Mouse (Mus musculus): ENCODE results near the gene Aurka. TPM values are rescaled to one million over a fixed set of nuclear protein-coding genes. Genes with fewer than 3 reads are reported as not detected.
A peak's percentile ranks its signal among the peaks of the same experiment; 100 is the strongest.

The Aurka gene
- total and polyA plus RNA-seq, 2 experiments from 2014 or later = 5.9 to 7.6 TPM

DNA sequence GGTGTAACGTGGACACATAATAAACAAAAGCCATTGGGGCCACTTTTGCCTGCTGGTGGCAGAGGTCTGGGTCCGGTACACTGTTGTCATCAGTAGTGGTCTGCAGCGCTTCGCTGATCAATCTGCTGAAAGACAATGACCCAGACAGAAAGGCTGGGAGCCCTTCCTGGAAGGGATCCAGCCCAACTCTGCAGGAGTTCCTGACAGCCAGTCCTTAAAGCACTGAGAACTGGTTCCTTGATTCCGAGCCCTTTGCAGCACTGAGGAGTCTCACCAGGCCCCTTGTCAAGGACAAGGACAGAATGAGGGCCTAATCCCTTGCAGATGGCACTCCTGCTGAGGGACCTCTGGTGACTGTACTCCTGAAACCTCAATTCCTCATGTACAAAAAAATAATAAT is 28.7 kb downstream of the Aurka start:
- ATAC-seq (ENCODE audit: low FRiP score) = no peak
- no peak overlapping the region for H3K27ac ChIP-seq (ENCODE audit: low read depth, low read length)
- WGBS = 27% methylated on average over 5 of the region's 5 CpGs
- no peak overlapping the region for H3K4me3 ChIP-seq (ENCODE audit: low read depth, low read length)
- no peaks in the 10 kb centered on the region for H3K27me3 ChIP-seq (ENCODE audit: insufficient read depth, low read length)
- H3K9ac ChIP-seq (replicated peaks; ENCODE audit: low read length, poor library complexity, severe bottlenecking) = no peak overlapping the region
- no peaks in the 10 kb centered on the region for H3K36me3 ChIP-seq (ENCODE audit: insufficient read depth, low read length)
- H3K9me3 ChIP-seq (ENCODE audit: low read length) = no peaks in the 10 kb centered on the region
- DNase-seq (ENCODE audit: low spot score) = peak; percentile 32
- TF ChIP-seq CTCF (IDR thresholded peaks at IDR 0.05) = no peak
- H3K4me1 ChIP-seq (ENCODE audit: insufficient read depth, low read length) = peaks cover 3% of the 10 kb centered on the region; the same call in 1 of the 2 replicates
- no peak overlapping the region for H3K4me2 ChIP-seq (ENCODE audit: low read depth, low read length, poor library complexity, severe bottlenecking)

DNA sequence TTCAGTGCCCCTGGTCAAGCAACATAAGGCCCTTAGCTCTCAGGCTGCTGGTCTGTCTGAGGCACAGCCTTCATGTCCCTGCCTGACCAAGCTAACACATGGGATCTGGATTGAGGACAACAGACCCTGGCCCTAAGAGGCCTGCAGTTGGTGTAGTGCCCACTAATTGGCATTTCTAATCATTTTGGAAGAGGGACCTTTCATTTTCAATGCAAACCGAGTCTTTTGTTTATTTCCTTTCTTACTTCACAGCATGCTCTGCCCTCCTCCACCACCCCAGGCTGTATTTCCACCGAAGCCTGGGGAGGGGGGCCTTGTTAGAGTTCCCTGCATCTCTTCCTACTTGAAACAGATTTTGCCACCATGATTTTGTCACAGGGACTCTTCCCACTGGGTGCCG is 29.4 kb downstream of the Aurka start:
- no peak for DNase-seq (ENCODE audit: low spot score)
- H3K4me3 ChIP-seq (ENCODE audit: low read depth, low read length) = no peak overlapping the region
- no peak for TF ChIP-seq CTCF (IDR thresholded peaks at IDR 0.05)
- no peaks in the 10 kb centered on the region for H3K9me3 ChIP-seq (ENCODE audit: low read length)
- H3K27me3 ChIP-seq (ENCODE audit: insufficient read depth, low read length) = no peaks in the 10 kb centered on the region
- 28% methylated on average over 3 of the region's 3 CpGs for WGBS
- no peak overlapping the region for H3K27ac ChIP-seq (ENCODE audit: low read depth, low read length)
- no peaks in the 10 kb centered on the region for H3K36me3 ChIP-seq (ENCODE audit: insufficient read depth, low read length)
- H3K4me2 ChIP-seq (ENCODE audit: low read depth, low read length, poor library complexity, severe bottlenecking) = no peak overlapping the region
- H3K4me1 ChIP-seq (ENCODE audit: insufficient read depth, low read length) = peaks cover 3% of the 10 kb centered on the region; the same call in 1 of the 2 replicates
- no peak overlapping the region for H3K9ac ChIP-seq (replicated peaks; ENCODE audit: low read length, poor library complexity, severe bottlenecking)
- no peak for ATAC-seq (ENCODE audit: low FRiP score)

DNA sequence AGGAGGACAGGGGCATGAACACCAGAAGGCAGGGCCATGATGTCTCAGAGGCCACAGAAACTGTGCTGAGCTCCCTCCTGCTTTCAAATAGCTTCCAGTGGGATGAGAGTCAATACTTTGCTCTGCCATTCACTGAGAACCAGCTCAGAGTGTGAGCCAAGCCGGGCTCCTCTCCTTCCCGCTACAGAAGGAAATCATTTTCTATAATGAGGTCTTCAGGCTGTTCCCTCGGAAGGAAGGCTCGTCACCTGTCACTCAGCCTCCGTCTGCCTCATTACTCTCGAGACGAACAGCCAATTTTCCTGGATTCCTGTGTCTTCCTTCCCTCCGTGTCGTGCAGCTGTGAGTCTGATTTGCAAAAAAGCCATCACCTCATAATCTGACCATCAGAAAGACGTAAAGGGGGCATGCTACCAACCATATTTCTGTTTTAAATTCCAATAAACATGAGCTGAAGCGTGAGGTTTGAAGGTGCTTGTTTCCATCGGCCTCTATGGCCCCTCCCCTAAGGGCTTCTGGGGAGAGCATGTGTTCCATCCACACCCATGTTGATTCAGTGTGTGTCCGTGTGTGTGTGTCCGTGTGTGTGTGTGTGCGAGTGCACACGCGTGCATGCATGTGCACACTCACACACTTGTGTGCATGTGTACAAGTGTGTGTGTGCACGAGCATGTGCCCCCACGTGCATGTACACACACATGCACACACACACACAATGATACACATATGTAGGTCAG is 32.0 kb downstream of the Aurka start:
- no peak overlapping the region for H3K9ac ChIP-seq (replicated peaks; ENCODE audit: low read length, poor library complexity, severe bottlenecking)
- H3K4me1 ChIP-seq (ENCODE audit: insufficient read depth, low read length) = peaks cover 3% of the 10 kb centered on the region; the same call in 1 of the 2 replicates
- 58% methylated on average over 19 of the region's 19 CpGs for WGBS
- DNase-seq (ENCODE audit: low spot score) (peak; percentile 43), ATAC-seq (ENCODE audit: low FRiP score) (peak; percentile 16; the same call in 1 of the 2 replicates)
- no peaks in the 10 kb centered on the region for H3K9me3 ChIP-seq (ENCODE audit: low read length)
- peak overlapping the region; percentile 67 for H3K27ac ChIP-seq (ENCODE audit: low read depth, low read length)
- H3K4me2 ChIP-seq (ENCODE audit: low read depth, low read length, poor library complexity, severe bottlenecking) = no peak overlapping the region
- H3K4me3 ChIP-seq (ENCODE audit: low read depth, low read length) = no peak overlapping the region
- H3K27me3 ChIP-seq (ENCODE audit: insufficient read depth, low read length) = no peaks in the 10 kb centered on the region
- no peaks in the 10 kb centered on the region for H3K36me3 ChIP-seq (ENCODE audit: insufficient read depth, low read length)
- TF ChIP-seq CTCF (IDR thresholded peaks at IDR 0.05) = no peak

DNA sequence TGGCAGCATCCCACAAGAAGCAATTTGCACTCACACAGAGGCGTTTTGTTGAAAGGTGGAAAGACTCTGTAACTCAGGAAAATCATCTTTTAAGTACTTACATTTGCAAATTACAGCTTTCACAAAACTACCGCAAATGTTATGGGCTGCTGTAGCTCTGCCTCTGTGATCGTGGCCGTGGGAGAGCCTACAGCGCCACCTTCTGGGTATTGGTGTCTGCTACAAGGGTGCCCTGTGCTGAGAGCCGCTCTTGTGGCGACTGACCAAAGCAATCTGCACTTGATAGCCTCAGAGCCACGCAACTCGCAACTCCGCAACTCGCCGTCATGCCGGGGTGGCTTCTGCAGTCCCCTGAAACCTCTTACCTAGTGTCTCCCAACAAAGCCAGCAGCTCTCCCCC is 41.2 kb downstream of the Aurka start:
- TF ChIP-seq CTCF (IDR thresholded peaks at IDR 0.05) = peak; percentile 96
- Histone ChIP-seq H3K9me3 (ENCODE audit: low read length) (no peaks in the 10 kb centered on the region), H3K4me1 (ENCODE audit: insufficient read depth, low read length) (no peaks in the 10 kb centered on the region; the same call in 1 of the 2 replicates), H3K9ac (replicated peaks; ENCODE audit: low read length, poor library complexity, severe bottlenecking) (no peak overlapping the region), H3K27me3 (ENCODE audit: insufficient read depth, low read length) (0 out of 2 replicates have a peak, but pooled peaks cover 3% of the 10 kb centered on the region), H3K4me2 (ENCODE audit: low read depth, low read length, poor library complexity, severe bottlenecking) (peak overlapping the region; percentile 40), H3K36me3 (ENCODE audit: insufficient read depth, low read length) (no peaks in the 10 kb centered on the region), H3K4me3 (ENCODE audit: low read depth, low read length) (no peak overlapping the region), H3K27ac (ENCODE audit: low read depth, low read length) (no peak overlapping the region)
- 3% methylated on average over 13 of the region's 13 CpGs for WGBS
- ATAC-seq (ENCODE audit: low FRiP score) (peak; percentile 84), DNase-seq (ENCODE audit: low spot score) (peak; percentile 88)

DNA sequence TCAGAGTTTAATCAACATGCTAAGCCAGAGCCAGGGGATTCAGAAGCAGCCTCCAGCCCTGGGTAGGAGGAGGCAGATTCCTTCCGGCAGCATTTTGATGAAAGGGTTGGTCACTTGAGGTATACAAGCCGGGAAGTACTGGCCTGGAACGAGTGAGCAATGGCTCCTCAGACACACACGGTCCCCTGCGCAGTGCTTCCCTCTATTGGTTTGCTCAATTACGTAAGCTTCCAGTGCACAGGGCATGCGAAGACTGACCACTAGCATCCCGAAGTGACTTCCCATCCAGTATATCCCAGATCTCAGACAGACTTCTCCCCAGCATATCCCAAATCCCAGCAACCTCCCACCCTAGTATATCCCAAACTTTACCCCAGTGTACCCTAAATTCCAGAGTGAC is 42.1 kb downstream of the Aurka start:
- Histone ChIP-seq H3K4me3 (ENCODE audit: low read depth, low read length) (no peak overlapping the region), H3K27ac (ENCODE audit: low read depth, low read length) (no peak overlapping the region), H3K9ac (replicated peaks; ENCODE audit: low read length, poor library complexity, severe bottlenecking) (no peak overlapping the region), H3K4me1 (ENCODE audit: insufficient read depth, low read length) (no peaks in the 10 kb centered on the region; the same call in 1 of the 2 replicates), H3K36me3 (ENCODE audit: insufficient read depth, low read length) (no peaks in the 10 kb centered on the region), H3K4me2 (ENCODE audit: low read depth, low read length, poor library complexity, severe bottlenecking) (no peak overlapping the region), H3K27me3 (ENCODE audit: insufficient read depth, low read length) (0 out of 2 replicates have a peak, but pooled peaks cover 3% of the 10 kb centered on the region), H3K9me3 (ENCODE audit: low read length) (no peaks in the 10 kb centered on the region)
- 36% methylated on average over 8 of the region's 8 CpGs for WGBS
- peak; percentile 44 for TF ChIP-seq CTCF (IDR thresholded peaks at IDR 0.05)
- ATAC-seq (ENCODE audit: low FRiP score) = no peak
- DNase-seq (ENCODE audit: low spot score) = no peak

DNA sequence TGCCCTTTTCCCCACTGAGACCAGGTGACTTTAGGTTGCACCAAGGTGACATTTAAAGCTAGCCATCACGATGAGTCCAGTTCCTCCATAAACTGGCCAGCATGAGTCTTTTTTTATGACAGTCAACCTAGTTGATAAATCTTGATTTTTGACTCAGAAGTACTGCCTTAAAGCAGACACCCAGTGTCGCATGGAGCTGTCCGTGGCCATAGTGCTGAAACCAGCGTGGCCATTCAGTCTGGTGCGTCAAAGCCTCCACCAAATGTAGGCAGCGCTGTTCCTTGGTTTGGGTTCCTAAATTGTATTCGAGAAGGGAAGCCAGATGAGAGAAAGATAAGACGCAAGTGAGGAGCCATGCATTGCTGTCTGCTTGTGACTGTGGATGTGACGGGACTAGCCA is 49.5 kb downstream of the Aurka start:
- WGBS = 28% methylated on average over 9 of the region's 9 CpGs
- Histone ChIP-seq H3K36me3 (ENCODE audit: insufficient read depth, low read length) (no peaks in the 10 kb centered on the region), H3K27me3 (ENCODE audit: insufficient read depth, low read length) (no peaks in the 10 kb centered on the region)

More for the DNA sequence above, 49.5 kb downstream of the Aurka start:
- ATAC-seq (ENCODE audit: low FRiP score) = no peak
- peak; percentile 37 for DNase-seq (ENCODE audit: low spot score)
- no peak overlapping the region for H3K9ac ChIP-seq (replicated peaks; ENCODE audit: low read length, poor library complexity, severe bottlenecking)
- no peak overlapping the region for H3K4me3 ChIP-seq (ENCODE audit: low read depth, low read length)
- no peak overlapping the region for H3K4me2 ChIP-seq (ENCODE audit: low read depth, low read length, poor library complexity, severe bottlenecking)
- no peak for TF ChIP-seq CTCF (IDR thresholded peaks at IDR 0.05)
- no peaks in the 10 kb centered on the region for H3K9me3 ChIP-seq (ENCODE audit: low read length)
- no peaks in the 10 kb centered on the region for H3K4me1 ChIP-seq (ENCODE audit: insufficient read depth, low read length)
- H3K27ac ChIP-seq (ENCODE audit: low read depth, low read length) = no peak overlapping the region
